Mouse (Mus musculus): ENCODE data around the gene Gdf3. TPM values are rescaled to one million over a fixed set of nuclear protein-coding genes. Genes with fewer than 3 reads are reported as not detected.

The Gdf3 gene
- polyA plus RNA-seq, 2 experiments from 2014 or later: 0.20 to 0.37 TPM

- no peak for ATAC-seq
Measured at GRCm38 (mm10) chr6:122561005-122561404, 48.9 kb downstream of the Gdf3 start.

GRCm38 (mm10) chr6:122560427-122560826 is 49.5 kb downstream of the Gdf3 start:
- ATAC-seq: peak; percentile 67

- ATAC-seq: peak; percentile 61
Measured at GRCm38 (mm10) chr6:122556959-122557561, 52.8 kb downstream of the Gdf3 start.

Other genes with a start within 250 kb of the Gdf3 start
- under 1 TPM; 0.32 to 0.42 TPM for gene Rimklb, start 111.3 kb downstream of the Gdf3 start, polyA plus RNA-seq (2017; shearing (Covaris generic))
- gene Mfap5, start 104.2 kb downstream of the Gdf3 start, polyA plus RNA-seq (2017; shearing (Covaris generic)): not detected
- gene Aicda, start 56.3 kb downstream of the Gdf3 start, polyA plus RNA-seq (2017; shearing (Covaris generic)): 1 to 10 TPM; 2.0 to 4.3 TPM
- 10 to 100 TPM; 24.5 to 28.7 TPM for gene Apobec1, start 7.6 kb downstream of the Gdf3 start, polyA plus RNA-seq (2017; shearing (Covaris generic))
- gene Dppa3, start 16.3 kb upstream of the Gdf3 start, polyA plus RNA-seq (2017; shearing (Covaris generic)): not detected
- gene Nanog, start 97.4 kb upstream of the Gdf3 start, polyA plus RNA-seq (2017; shearing (Covaris generic)): under 1 TPM in 1 of 2 experiments, not detected in 1; 0.22 TPM
- gene Slc2a3, start 191.6 kb upstream of the Gdf3 start, polyA plus RNA-seq (2017; shearing (Covaris generic)): 10 to 100 TPM; 64.2 to 69.4 TPM
- 1 to 10 TPM; 6.6 to 8.7 TPM for gene Foxj2, start 209.8 kb upstream of the Gdf3 start, polyA plus RNA-seq (2017; shearing (Covaris generic))
- gene C3ar1, start 246.1 kb upstream of the Gdf3 start, polyA plus RNA-seq (2017; shearing (Covaris generic)): under 1 TPM in 1 of 2 experiments, not detected in 1; 0.60 TPM